Mouse (Mus musculus) heart, embryonic 15.5 days (tissue): ENCODE measurements around the gene Zfp113. TPM values are rescaled to one million over a fixed set of nuclear protein-coding genes. Genes with fewer than 3 reads are reported as not detected.

Experiments used
- ATAC-seq: fragments of 200-750 bp; cut with Nextera tagmentation; replicated peaks from 2 replicates; pipeline ENCODE4 v1.8.0; 2017; ENCODE audit warnings: low read depth, moderate TSS enrichment; ENCODE audit not compliant: insufficient number of reproducible peaks, insufficient read depth, low FRiP score
- H3K27ac ChIP-seq: fragments of 300-500 bp; sonication (generic); 2 replicates; pipeline ENCODE4 v1.5.1; 2015; ENCODE audit warnings: mild to moderate bottlenecking, inconsistent platforms
- H3K27me3 ChIP-seq: fragments of 300-500 bp; sonication (generic); 2 replicates; pipeline ENCODE4 v1.6.1; 2015; ENCODE audit warnings: inconsistent platforms
- H3K36me3 ChIP-seq: fragments of 300-500 bp; sonication (generic); 2 replicates; pipeline ENCODE4 v1.6.1; 2015; ENCODE audit warnings: mild to moderate bottlenecking, inconsistent platforms
- H3K4me1 ChIP-seq: fragments of 300-500 bp; sonication (generic); replicated peaks from 2 replicates; pipeline ENCODE4 v1.6.1; 2015; ENCODE audit warnings: inconsistent platforms
- H3K4me2 ChIP-seq: fragments of 300-500 bp; sonication (generic); 2 replicates; pipeline ENCODE4 v1.6.1; 2015; ENCODE audit warnings: inconsistent platforms, mild to moderate bottlenecking, moderate library complexity
- H3K4me3 ChIP-seq: fragments of 300-500 bp; sonication (generic); 2 replicates; pipeline ENCODE4 v1.5.1; 2015; ENCODE audit warnings: mild to moderate bottlenecking, inconsistent platforms
- H3K9ac ChIP-seq: fragments of 300-500 bp; sonication (generic); 2 replicates; pipeline ENCODE4 v1.6.1; 2015; ENCODE audit warnings: mild to moderate bottlenecking, inconsistent platforms
- H3K9me3 ChIP-seq: fragments of 300-500 bp; sonication (generic); replicated peaks from 2 replicates; pipeline ENCODE4 v1.6.1; 2016; ENCODE audit warnings: inconsistent platforms
- WGBS: fragments of 180-500 bp; shearing (Covaris S2); methylation state at CpG from one replicate; pipeline ENCODE4 v1.1.7; 2015; ENCODE audit warnings: mixed read lengths; 5-methylcytosine and 5-hydroxymethylcytosine counted together
- microRNA counts: library from miRNA; unstranded; fragments of <30 nt; microRNA quantifications from one replicate; lab custom pipeline; 2016
- microRNA-seq: library from miRNA; unstranded; fragments of <30 nt; microRNA quantifications from one replicate; pipeline ENCODE4, GENCODE M21; 2016
- polyA plus RNA-seq: library from polyadenylated mRNA; unstranded; fragments of >200 nt; fragmentation: Nextera tagmentation; extraction: Ambion mirVana; gene quantifications from 2 replicates; pipeline ENCODE4 v1.2.1, GENCODE M21; 2015

The Zfp113 gene
- polyA plus RNA-seq, 1 experiment from 2014 or later = 10.5 TPM

- H3K9me3 ChIP-seq = no peaks in the 10 kb centered on the region
- peaks cover 24% of the 10 kb centered on the region for H3K36me3 ChIP-seq
- H3K4me1 ChIP-seq = peaks cover 7% of the 10 kb centered on the region
- no peak overlapping the region for H3K4me2 ChIP-seq
- no peak for ATAC-seq
- H3K9ac ChIP-seq = no peak overlapping the region
- H3K27me3 ChIP-seq = no peaks in the 10 kb centered on the region
- no peak overlapping the region for H3K4me3 ChIP-seq
- no peak overlapping the region for H3K27ac ChIP-seq
- 77% methylated on average over 3 of the region's 3 CpGs for WGBS
These were observed 65.3 kb downstream of the Zfp113 start for GRCm38 (mm10) chr5:138090271-138090670.

MicroRNAs encoded within 50 kb of the gene (microRNA counts, 519-probe panel; counts per million panel counts)
- 3,595 counts per million, percentile 87 among the panel's probes with 10 or more counts for microRNA mmu-miR-106b (lab: Ali Mortazavi, UCI)
- microRNA mmu-miR-25 (lab: Ali Mortazavi, UCI) = 4,185 counts per million, percentile 93 among the panel's probes with 10 or more counts
- 3,498 counts per million, percentile 85 among the panel's probes with 10 or more counts for microRNA mmu-miR-93 (lab: Ali Mortazavi, UCI)

Small RNA genes within 50 kb of the gene (microRNA-seq; reads per million reads assigned to microRNA genes)
- gene Mir106b (4,918 reads per million, percentile 92 among the genes with 10 or more reads in this experiment), gene Mir25 (356 reads per million, percentile 69 among the genes with 10 or more reads in this experiment), gene Mir93 (7,274 reads per million, percentile 94 among the genes with 10 or more reads in this experiment)

Other genes with a start within 250 kb of the Zfp113 start
- gene Cyp3a13, start 234.1 kb downstream of the Zfp113 start, polyA plus RNA-seq = 0.09 TPM in 1 of 2 replicates, not detected in the other
- gene Gjc3, start 192.6 kb downstream of the Zfp113 start, polyA plus RNA-seq = 0.08 TPM in 1 of 2 replicates, not detected in the other
- gene Azgp1, start 174.2 kb downstream of the Zfp113 start, polyA plus RNA-seq = 0.13 TPM in 1 of 2 replicates, not detected in the other
- not detected in 2 replicates for gene Smok3a, start 134.5 kb downstream of the Zfp113 start, polyA plus RNA-seq
- gene Smok3b, start 134.3 kb downstream of the Zfp113 start, polyA plus RNA-seq = not detected in 2 replicates
- gene Smok3c, start 102.5 kb downstream of the Zfp113 start, polyA plus RNA-seq = not detected in 2 replicates
- gene Zkscan1, start 70.7 kb downstream of the Zfp113 start, polyA plus RNA-seq = 8.4 and 10.2 TPM in 2 replicates
- gene Zscan21, start 38.8 kb downstream of the Zfp113 start, polyA plus RNA-seq = 31.2 and 45.8 TPM in 2 replicates
- 231 and 274 TPM in 2 replicates for gene Cops6, start 5.3 kb upstream of the Zfp113 start, polyA plus RNA-seq
- 10.4 and 13.9 TPM in 2 replicates for gene Ap4m1, start 16.3 kb upstream of the Zfp113 start, polyA plus RNA-seq
- gene Mcm7, start 16.7 kb upstream of the Zfp113 start, polyA plus RNA-seq = 91.8 and 123 TPM in 2 replicates
- gene Taf6, start 31.7 kb upstream of the Zfp113 start, polyA plus RNA-seq = 54.4 and 61.7 TPM in 2 replicates
- 18.8 and 27.3 TPM in 2 replicates for gene Cnpy4, start 31.7 kb upstream of the Zfp113 start, polyA plus RNA-seq
- gene Mblac1, start 38.6 kb upstream of the Zfp113 start, polyA plus RNA-seq = 5.1 and 6.7 TPM in 2 replicates
- not detected in 2 replicates for gene Nxpe5, start 70.2 kb upstream of the Zfp113 start, polyA plus RNA-seq
- gene Lamtor4, start 99.7 kb upstream of the Zfp113 start, polyA plus RNA-seq = 78.6 and 81.2 TPM in 2 replicates
- 2.9 and 4.7 TPM in 2 replicates for gene BC037034, start 108.3 kb upstream of the Zfp113 start, polyA plus RNA-seq
- 0.59 and 0.76 TPM in 2 replicates for gene Gal3st4, start 117.1 kb upstream of the Zfp113 start, polyA plus RNA-seq
- 0.10 TPM in 1 of 2 replicates, not detected in the other for gene Gm43720, start 124.2 kb upstream of the Zfp113 start, polyA plus RNA-seq
- gene Gpc2, start 124.3 kb upstream of the Zfp113 start, polyA plus RNA-seq = 6.3 and 8.6 TPM in 2 replicates
- 1.4 and 2.5 TPM in 2 replicates for gene Stag3, start 124.5 kb upstream of the Zfp113 start, polyA plus RNA-seq
- 0.11 and 0.30 TPM in 2 replicates for gene Pvrig, start 186.2 kb upstream of the Zfp113 start, polyA plus RNA-seq